Mouse (Mus musculus) testis, adult 2 months (tissue): ENCODE measurements around the gene Mixl1.

Experiments used
- CTCF ChIP-seq: fragments of 200-500 bp; IDR thresholded peaks from 2 replicates; pipeline ENCODE4 v1.5.1; 2012; ENCODE audit warnings: low read depth, mild to moderate bottlenecking, inconsistent platforms, low read length, moderate library complexity; ENCODE audit not compliant: control insufficient read depth, insufficient read depth, insufficient replicate concordance
- POLR2A ChIP-seq: fragments of 200-500 bp; IDR thresholded peaks from 2 replicates; pipeline ENCODE4 v1.6.1; 2012; ENCODE audit warnings: low read depth, mild to moderate bottlenecking, inconsistent platforms, low read length, moderate library complexity; ENCODE audit not compliant: control insufficient read depth

DNA sequence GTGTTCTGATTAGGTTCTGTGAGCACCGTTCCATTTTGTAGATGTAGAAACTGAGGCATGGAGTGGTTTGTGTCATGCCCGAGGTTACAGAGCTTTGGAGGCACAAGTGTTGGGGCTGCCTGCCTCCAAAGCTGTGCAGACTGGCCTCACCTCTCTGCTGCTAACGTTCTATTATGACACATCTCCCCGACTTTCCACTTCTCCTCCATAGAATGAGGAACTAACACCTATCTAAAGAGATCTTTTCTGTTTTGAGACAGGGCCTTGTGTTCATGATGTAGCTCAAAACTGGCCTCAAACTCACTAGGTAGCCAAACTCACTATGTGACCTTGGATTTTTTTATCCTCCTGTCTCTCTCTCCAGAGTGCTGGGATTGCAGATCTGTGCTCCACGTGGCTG, 21.9 kb upstream of the Mixl1 start:
- TF ChIP-seq CTCF (no peak), POLR2A (no peak)
